Mouse (Mus musculus): Measurements from ENCODE around the gene Sh3pxd2b. TPM values are rescaled to one million over a fixed set of nuclear protein-coding genes. Genes with fewer than 3 reads are reported as not detected.

Sh3pxd2b gene
- polyA plus RNA-seq, 1 experiment from 2014 or later, result 0.79 TPM

DNA sequence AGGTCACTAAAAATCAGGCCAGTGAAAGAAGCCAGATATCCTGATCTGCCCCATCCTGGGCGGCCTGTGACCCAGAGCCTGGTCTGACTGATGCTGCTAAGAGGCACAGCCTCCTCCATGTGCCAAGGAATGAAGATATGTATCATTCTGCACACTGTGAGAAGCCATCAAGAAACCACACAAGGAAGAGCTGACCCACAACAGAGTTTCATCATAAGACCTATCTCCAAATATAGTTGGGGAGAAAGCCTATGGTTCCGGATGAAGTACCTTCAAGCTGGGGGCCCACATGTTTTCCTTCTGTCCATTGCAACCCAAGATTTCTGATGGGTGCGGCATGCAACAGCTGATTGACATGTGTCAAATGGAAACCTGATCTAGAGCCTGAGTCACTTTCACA is 31.6 kb upstream of the Sh3pxd2b start:
- ATAC-seq (no peak), DNase-seq (no peak)
- Histone ChIP-seq H3K4me2 (ENCODE audit: low read depth, low read length) (no peak overlapping the region), H3K4me1 (ENCODE audit: insufficient read depth) (no peaks in the 10 kb centered on the region), H3K27me3 (ENCODE audit: insufficient read depth, low read length) (no peaks in the 10 kb centered on the region), H3K9ac (replicated peaks) (no peak overlapping the region), H3K4me3 (ENCODE audit: low read depth, low read length) (no peak overlapping the region), H3K27ac (ENCODE audit: low read depth) (no peak overlapping the region), H3K36me3 (replicated peaks; ENCODE audit: insufficient read depth, low read length) (no peaks in the 10 kb centered on the region), H3K9me3 (ENCODE audit: low read length) (no peaks in the 10 kb centered on the region)
- TF ChIP-seq CTCF (IDR thresholded peaks at IDR 0.05; ENCODE audit: low read depth), result no peak
- TF ChIP-seq EP300 (IDR thresholded peaks at IDR 0.05; ENCODE audit: low read depth), result no peak
- 65% methylated on average over 3 of the region's 3 CpGs for WGBS (ENCODE audit: insufficient replicate concordance)

DNA sequence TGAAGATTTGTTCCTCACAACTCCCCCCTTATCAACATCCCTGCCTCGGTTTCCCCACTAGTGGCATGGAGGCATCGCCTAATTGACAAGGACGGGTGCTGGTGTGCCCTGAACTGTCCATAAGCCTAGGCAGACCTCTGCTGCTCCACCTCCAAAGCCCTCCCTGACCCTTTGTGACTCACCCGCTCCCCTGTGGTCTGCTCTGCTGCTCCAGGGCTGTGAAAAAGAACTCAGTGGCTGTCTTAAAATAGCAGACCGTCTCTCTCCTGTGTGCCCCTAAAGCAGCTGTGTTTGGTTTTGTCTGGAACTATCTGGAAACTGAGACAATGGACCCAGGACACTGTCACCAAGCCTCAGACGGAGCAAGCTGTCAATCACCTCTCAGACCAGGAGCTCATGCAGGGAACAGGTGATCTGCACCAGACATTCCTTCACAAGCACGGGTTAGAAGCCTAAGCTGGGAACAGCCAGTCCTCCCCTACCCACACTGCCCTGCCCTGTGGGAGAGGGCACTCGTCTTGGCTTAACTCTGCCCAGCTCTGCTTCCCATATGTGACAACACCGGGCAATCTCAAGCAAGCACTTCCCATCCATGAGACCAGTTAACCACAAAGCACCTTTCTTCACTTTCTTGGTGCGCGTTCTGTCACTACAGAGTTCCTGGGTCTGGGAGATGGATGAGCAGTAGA is 27.0 kb upstream of the Sh3pxd2b start:
- H3K4me1 ChIP-seq (ENCODE audit: insufficient read depth), result 0 out of 2 replicates have a peak, but pooled peaks cover 3% of the 10 kb centered on the region
- no peak for TF ChIP-seq CTCF (IDR thresholded peaks at IDR 0.05; ENCODE audit: low read depth)
- TF ChIP-seq EP300 (IDR thresholded peaks at IDR 0.05; ENCODE audit: low read depth), result no peak
- H3K27me3 ChIP-seq (ENCODE audit: insufficient read depth, low read length), result peaks cover 4% of the 10 kb centered on the region; the same call in 1 of the 2 replicates
- ATAC-seq, result no peak
- H3K9me3 ChIP-seq (ENCODE audit: low read length), result no peaks in the 10 kb centered on the region
- DNase-seq, result no peak
- 51% methylated on average over 11 of the region's 11 CpGs for WGBS (ENCODE audit: insufficient replicate concordance)
- no peaks in the 10 kb centered on the region for H3K36me3 ChIP-seq (replicated peaks; ENCODE audit: insufficient read depth, low read length)
- H3K4me2 ChIP-seq (ENCODE audit: low read depth, low read length), result no peak overlapping the region
- H3K4me3 ChIP-seq (ENCODE audit: low read depth, low read length), result no peak overlapping the region
- H3K27ac ChIP-seq (ENCODE audit: low read depth), result no peak overlapping the region
- H3K9ac ChIP-seq (replicated peaks), result no peak overlapping the region

DNA sequence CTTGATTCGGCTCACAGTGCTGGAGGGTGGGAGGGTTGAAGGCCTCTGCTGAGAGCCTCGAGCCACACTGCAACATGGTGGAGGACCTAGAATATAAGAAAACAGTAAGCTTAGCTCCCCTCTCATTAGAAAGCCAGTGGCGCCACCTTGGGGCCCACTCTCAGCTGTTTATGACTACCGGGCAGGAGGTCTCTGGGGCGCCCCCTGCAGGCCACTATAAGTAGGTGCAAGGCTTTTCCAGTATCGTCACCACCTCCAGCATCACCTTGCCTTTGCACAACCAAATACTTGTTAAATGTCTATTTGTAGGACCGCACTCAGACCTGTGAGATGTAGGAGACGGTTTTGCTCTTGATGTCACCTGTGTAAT is 26.4 kb upstream of the Sh3pxd2b start:
- DNase-seq (peak; percentile 86), ATAC-seq (peak; percentile 66; the same call in 1 of the 2 replicates)
- Histone ChIP-seq H3K36me3 (replicated peaks; ENCODE audit: insufficient read depth, low read length) (no peaks in the 10 kb centered on the region), H3K4me2 (ENCODE audit: low read depth, low read length) (no peak overlapping the region), H3K9me3 (ENCODE audit: low read length) (no peaks in the 10 kb centered on the region), H3K4me3 (ENCODE audit: low read depth, low read length) (no peak overlapping the region), H3K27me3 (ENCODE audit: insufficient read depth, low read length) (peaks cover 4% of the 10 kb centered on the region; the same call in 1 of the 2 replicates), H3K27ac (ENCODE audit: low read depth) (no peak overlapping the region), H3K4me1 (ENCODE audit: insufficient read depth) (0 out of 2 replicates have a peak, but pooled peaks cover 3% of the 10 kb centered on the region), H3K9ac (replicated peaks) (no peak overlapping the region)
- WGBS (ENCODE audit: insufficient replicate concordance), result 32% methylated on average over 8 of the region's 8 CpGs
- no peak for TF ChIP-seq EP300 (IDR thresholded peaks at IDR 0.05; ENCODE audit: low read depth)
- TF ChIP-seq CTCF (IDR thresholded peaks at IDR 0.05; ENCODE audit: low read depth), result peak; percentile 99

DNA sequence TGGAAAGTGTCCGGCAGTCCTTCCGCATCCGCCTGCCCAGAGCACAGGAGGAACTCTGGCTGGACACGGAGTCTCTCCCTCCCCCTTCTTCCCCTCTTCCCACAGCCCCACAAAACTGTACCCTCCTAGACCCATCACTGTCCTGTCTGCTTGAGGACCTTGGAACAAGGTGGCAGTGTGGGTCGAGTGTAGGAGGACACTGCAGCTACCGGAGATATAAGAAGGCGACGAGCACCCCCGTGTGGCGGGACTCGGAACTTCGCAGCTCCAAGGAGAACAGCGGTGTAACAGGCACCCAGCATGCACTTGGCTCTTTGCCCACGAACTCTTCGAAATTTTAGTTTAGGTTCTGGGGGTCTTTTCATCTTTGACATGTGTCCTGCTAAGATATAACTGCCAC is 23.0 kb upstream of the Sh3pxd2b start:
- WGBS (ENCODE audit: insufficient replicate concordance), result 6% methylated on average over 15 of the region's 15 CpGs
- H3K4me1 ChIP-seq (ENCODE audit: insufficient read depth), result 0 out of 2 replicates have a peak, but pooled peaks cover 3% of the 10 kb centered on the region
- no peak overlapping the region for H3K27ac ChIP-seq (ENCODE audit: low read depth)
- H3K9ac ChIP-seq (replicated peaks), result 0 out of 2 replicates have a peak overlapping the region, but pooled peaks have one; percentile 22
- peak overlapping the region; percentile 26; the same call in 1 of the 2 replicates for H3K4me3 ChIP-seq (ENCODE audit: low read depth, low read length)
- peak overlapping the region; percentile 63 for H3K4me2 ChIP-seq (ENCODE audit: low read depth, low read length)
- H3K36me3 ChIP-seq (replicated peaks; ENCODE audit: insufficient read depth, low read length), result no peaks in the 10 kb centered on the region
- H3K9me3 ChIP-seq (ENCODE audit: low read length), result no peaks in the 10 kb centered on the region
- DNase-seq, result peak; percentile 93
- peak; percentile 89 for ATAC-seq
- peaks cover 4% of the 10 kb centered on the region; the same call in 1 of the 2 replicates for H3K27me3 ChIP-seq (ENCODE audit: insufficient read depth, low read length)
- TF ChIP-seq EP300 (IDR thresholded peaks at IDR 0.05; ENCODE audit: low read depth) (no peak), CTCF (IDR thresholded peaks at IDR 0.05; ENCODE audit: low read depth) (peak; percentile 96)

DNA sequence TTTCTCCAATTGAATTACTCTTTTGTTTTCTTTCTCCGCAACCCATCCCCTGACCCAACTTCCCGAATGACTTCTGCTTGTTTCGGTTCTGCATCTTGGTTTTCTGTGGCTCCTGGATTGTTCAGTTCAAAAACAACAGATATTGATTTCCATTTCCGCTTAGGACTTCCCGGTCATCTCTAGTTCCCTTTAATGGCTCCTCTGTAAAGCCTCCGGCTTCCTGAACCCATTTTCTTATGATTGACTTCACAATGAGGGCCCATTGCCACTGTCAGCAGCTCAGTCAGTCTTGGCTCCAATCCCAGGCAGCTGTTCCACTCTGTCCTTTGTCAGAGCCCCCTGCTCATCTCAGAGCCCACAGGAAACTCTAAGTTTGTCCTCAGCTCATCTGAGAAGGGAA is 16.5 kb upstream of the Sh3pxd2b start:
- 29% methylated on average over 6 of the region's 6 CpGs for WGBS (ENCODE audit: insufficient replicate concordance)
- ATAC-seq (no peak), DNase-seq (no peak)
- Histone ChIP-seq H3K27me3 (ENCODE audit: insufficient read depth, low read length) (no peaks in the 10 kb centered on the region), H3K9me3 (ENCODE audit: low read length) (no peaks in the 10 kb centered on the region), H3K4me2 (ENCODE audit: low read depth, low read length) (no peak overlapping the region), H3K9ac (replicated peaks) (no peak overlapping the region), H3K36me3 (replicated peaks; ENCODE audit: insufficient read depth, low read length) (no peaks in the 10 kb centered on the region), H3K4me3 (ENCODE audit: low read depth, low read length) (no peak overlapping the region), H3K4me1 (ENCODE audit: insufficient read depth) (no peaks in the 10 kb centered on the region), H3K27ac (ENCODE audit: low read depth) (no peak overlapping the region)
- TF ChIP-seq CTCF (IDR thresholded peaks at IDR 0.05; ENCODE audit: low read depth) (no peak), EP300 (IDR thresholded peaks at IDR 0.05; ENCODE audit: low read depth) (no peak)

DNA sequence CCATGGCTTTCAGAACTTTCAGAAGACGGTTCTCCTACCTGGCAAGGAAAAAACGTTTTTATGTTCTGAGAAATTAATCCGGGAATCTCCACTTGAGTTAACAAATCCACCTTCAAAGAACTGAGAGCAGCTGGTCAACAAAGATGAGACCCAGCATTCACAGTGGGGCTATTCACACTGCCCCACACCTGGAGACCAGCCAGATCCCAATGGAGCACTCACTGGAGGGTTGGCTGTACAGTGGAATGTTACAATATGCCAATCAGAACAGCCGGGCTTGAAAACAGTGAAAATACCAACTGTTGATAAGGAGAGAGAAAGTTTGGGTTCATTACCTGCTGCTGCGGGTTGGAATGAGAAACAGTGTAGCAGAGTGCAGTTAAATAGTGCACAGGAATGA is 15.8 kb upstream of the Sh3pxd2b start:
- 57% methylated on average over 5 of the region's 5 CpGs for WGBS (ENCODE audit: insufficient replicate concordance)

More for the DNA sequence above, 15.8 kb upstream of the Sh3pxd2b start:
- Histone ChIP-seq H3K9me3 (ENCODE audit: low read length) (no peaks in the 10 kb centered on the region), H3K4me2 (ENCODE audit: low read depth, low read length) (no peak overlapping the region), H3K27ac (ENCODE audit: low read depth) (no peak overlapping the region), H3K9ac (replicated peaks) (no peak overlapping the region), H3K27me3 (ENCODE audit: insufficient read depth, low read length) (no peaks in the 10 kb centered on the region), H3K36me3 (replicated peaks; ENCODE audit: insufficient read depth, low read length) (no peaks in the 10 kb centered on the region), H3K4me1 (ENCODE audit: insufficient read depth) (no peaks in the 10 kb centered on the region), H3K4me3 (ENCODE audit: low read depth, low read length) (no peak overlapping the region)
- TF ChIP-seq CTCF (IDR thresholded peaks at IDR 0.05; ENCODE audit: low read depth) (no peak), EP300 (IDR thresholded peaks at IDR 0.05; ENCODE audit: low read depth) (no peak)
- DNase-seq, result no peak
- no peak for ATAC-seq
